Mouse (Mus musculus) spleen, adult 2 months (tissue): ENCODE measurements around the gene Pagr1a.

Experiments used
- CTCF ChIP-seq: fragments of 200-500 bp; IDR thresholded peaks from 2 replicates; pipeline ENCODE4 v1.5.1; 2011; ENCODE audit warnings: mild to moderate bottlenecking, inconsistent platforms; ENCODE audit not compliant: insufficient read depth, insufficient read length, insufficient replicate concordance; ENCODE audit errors: extremely low read depth
- POLR2A ChIP-seq: fragments of 200-500 bp; IDR thresholded peaks from 2 replicates; pipeline ENCODE4 v1.6.1; 2011; ENCODE audit warnings: low read depth, low read length, inconsistent platforms

DNA sequence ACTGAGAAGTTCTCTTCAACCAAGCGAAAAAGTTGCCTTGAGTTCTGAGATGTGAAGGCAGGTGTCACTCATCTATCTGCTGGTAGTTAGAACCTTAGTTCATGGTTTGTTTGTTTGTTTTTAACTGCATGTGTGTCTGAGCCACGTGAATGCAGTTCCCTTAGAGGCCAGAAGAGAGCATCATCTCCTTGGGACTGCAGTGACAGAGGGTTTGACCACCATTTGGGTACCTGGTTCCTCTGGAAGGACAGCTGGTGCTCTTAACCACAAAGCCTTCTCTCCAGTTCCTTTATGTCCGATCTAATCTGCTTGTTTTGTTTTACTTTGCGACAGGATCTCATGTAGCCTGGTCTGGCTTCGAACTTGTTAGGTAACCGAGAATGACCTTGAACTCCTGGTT, 48.4 kb upstream of the Pagr1a start:
- TF ChIP-seq CTCF (no peak), POLR2A (no peak)
